Mouse (Mus musculus) central nervous system, embryonic 11.5 days (tissue): Measurements from ENCODE around the gene Hivep2. TPM values are rescaled to one million over a fixed set of nuclear protein-coding genes. Genes with fewer than 3 reads are reported as not detected.

ENCODE experiments used
- polyA plus RNA-seq: library from polyadenylated mRNA; depleted of rRNA; stranded (reverse); fragments of >200 nt; gene quantifications from 2 replicates; pipeline ENCODE4 v1.2.3, GENCODE M21; 2012; rRNA removed

Hivep2 gene
- polyA plus RNA-seq, result 5.6 and 7.5 TPM in 2 replicates

GRCm38 (mm10) chr10:13965974-13966829 lies at the start of gene Hivep2:
Hivep2 (plus strand) TSS chr10:13966075.

Other genes with a start within 250 kb of the Hivep2 start
- 15.9 and 16.9 TPM in 2 replicates for gene Aig1, start 97.1 kb upstream of the Hivep2 start, polyA plus RNA-seq